Mouse (Mus musculus) intestine, embryonic 15.5 days (tissue): ENCODE measurements around the gene Wars2. TPM values are rescaled to one million over a fixed set of nuclear protein-coding genes. Genes with fewer than 3 reads are reported as not detected.

ENCODE experiments used
- ATAC-seq: fragments of 200-750 bp; cut with Nextera tagmentation; 2 replicates; pipeline ENCODE4 v1.8.0; 2017; ENCODE audit warnings: moderate TSS enrichment, moderate library complexity
- H3K27ac ChIP-seq: fragments of 300-500 bp; sonication (generic); 2 replicates; pipeline ENCODE4 v1.5.1; 2015; ENCODE audit warnings: mild to moderate bottlenecking, inconsistent platforms
- H3K27me3 ChIP-seq: fragments of 300-500 bp; sonication (generic); replicated peaks from 2 replicates; pipeline ENCODE4 v1.6.1; 2015; ENCODE audit warnings: inconsistent platforms
- H3K36me3 ChIP-seq: fragments of 300-500 bp; sonication (generic); 2 replicates; pipeline ENCODE4 v1.6.1; 2015; ENCODE audit warnings: inconsistent platforms
- H3K4me1 ChIP-seq: fragments of 300-500 bp; sonication (generic); replicated peaks from 2 replicates; pipeline ENCODE4 v1.6.1; 2015; ENCODE audit warnings: inconsistent platforms
- H3K4me2 ChIP-seq: fragments of 300-500 bp; sonication (generic); replicated peaks from 2 replicates; pipeline ENCODE4 v1.6.1; 2015; ENCODE audit warnings: mild to moderate bottlenecking, inconsistent platforms
- H3K4me3 ChIP-seq: fragments of 300-500 bp; sonication (generic); replicated peaks from 2 replicates; pipeline ENCODE4 v1.5.1; 2015; ENCODE audit warnings: inconsistent platforms
- H3K9ac ChIP-seq: fragments of 300-500 bp; sonication (generic); 2 replicates; pipeline ENCODE4 v1.6.1; 2015; ENCODE audit warnings: inconsistent platforms
- H3K9me3 ChIP-seq: fragments of 300-500 bp; sonication (generic); 2 replicates; pipeline ENCODE4 v1.6.1; 2016; ENCODE audit warnings: inconsistent platforms
- WGBS: fragments of 180-500 bp; shearing (Covaris S2); methylation state at CpG from one replicate; pipeline ENCODE4 v1.1.7; 2015; 5-methylcytosine and 5-hydroxymethylcytosine counted together
- polyA plus RNA-seq: library from polyadenylated mRNA; unstranded; fragments of >200 nt; fragmentation: Nextera tagmentation; extraction: Ambion mirVana; gene quantifications from 2 replicates; pipeline ENCODE4 v1.2.1, GENCODE M21; 2015

Wars2 gene
- polyA plus RNA-seq, 1 experiment from 2014 or later: 8.5 TPM

DNA sequence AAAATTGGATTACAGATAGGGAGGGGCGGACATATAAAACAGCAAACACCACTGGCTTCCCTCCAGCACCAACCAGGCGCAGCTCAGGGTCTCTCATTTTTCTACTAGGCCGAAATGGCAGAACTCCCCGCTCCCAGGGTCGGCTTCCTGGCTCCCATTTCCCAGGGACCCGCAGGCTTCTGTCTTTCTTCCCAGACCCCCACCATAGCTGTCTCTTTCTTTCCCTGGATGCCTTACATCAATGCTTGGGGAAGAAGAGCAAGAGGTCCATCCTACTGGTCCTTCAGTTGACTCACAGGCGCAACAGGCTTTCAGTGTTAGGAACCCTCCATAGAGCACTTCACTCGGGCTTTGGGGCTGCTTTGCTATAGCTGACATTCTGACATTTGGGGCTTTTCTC is 101.6 kb downstream of the Wars2 start:
- peaks cover 7% of the 10 kb centered on the region for H3K4me1 ChIP-seq
- no peaks in the 10 kb centered on the region for H3K36me3 ChIP-seq
- no peaks in the 10 kb centered on the region for H3K9me3 ChIP-seq
- peaks cover 89% of the 10 kb centered on the region for H3K27me3 ChIP-seq
- no peak overlapping the region for H3K9ac ChIP-seq
- no peak overlapping the region for H3K27ac ChIP-seq
- no peak overlapping the region for H3K4me3 ChIP-seq
- 2% methylated on average over 8 of the region's 8 CpGs for WGBS
- no peak overlapping the region for H3K4me2 ChIP-seq
- no peak for ATAC-seq

DNA sequence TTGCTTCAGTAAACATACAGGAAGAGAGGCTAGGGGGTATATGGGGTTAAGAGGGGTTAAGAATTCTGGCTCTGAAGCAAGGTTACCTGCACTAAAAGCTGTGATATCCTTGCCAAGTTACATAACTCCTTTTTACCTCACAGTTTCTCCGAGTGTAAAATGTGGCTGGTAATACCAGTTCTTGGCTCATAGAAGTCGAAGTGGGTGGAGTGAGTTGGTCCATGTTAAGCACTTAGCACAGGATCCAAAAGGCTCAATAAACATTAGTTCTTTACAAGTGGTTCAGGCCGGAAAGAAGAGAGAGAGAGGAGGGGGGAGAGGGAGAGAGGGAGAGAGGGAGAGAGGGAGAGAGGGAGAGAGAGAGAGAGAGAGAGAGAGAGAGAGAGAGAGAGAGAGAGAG is 104.5 kb downstream of the Wars2 start:
- no peaks in the 10 kb centered on the region for H3K9me3 ChIP-seq
- no peak overlapping the region for H3K27ac ChIP-seq
- peaks cover 87% of the 10 kb centered on the region for H3K27me3 ChIP-seq
- no peak for ATAC-seq
- no peak overlapping the region for H3K4me2 ChIP-seq
- H3K4me1 ChIP-seq: peaks cover 7% of the 10 kb centered on the region
- H3K36me3 ChIP-seq: no peaks in the 10 kb centered on the region
- no peak overlapping the region for H3K4me3 ChIP-seq
- WGBS: 9% methylated on average over 3 of the region's 3 CpGs
- H3K9ac ChIP-seq: no peak overlapping the region

DNA sequence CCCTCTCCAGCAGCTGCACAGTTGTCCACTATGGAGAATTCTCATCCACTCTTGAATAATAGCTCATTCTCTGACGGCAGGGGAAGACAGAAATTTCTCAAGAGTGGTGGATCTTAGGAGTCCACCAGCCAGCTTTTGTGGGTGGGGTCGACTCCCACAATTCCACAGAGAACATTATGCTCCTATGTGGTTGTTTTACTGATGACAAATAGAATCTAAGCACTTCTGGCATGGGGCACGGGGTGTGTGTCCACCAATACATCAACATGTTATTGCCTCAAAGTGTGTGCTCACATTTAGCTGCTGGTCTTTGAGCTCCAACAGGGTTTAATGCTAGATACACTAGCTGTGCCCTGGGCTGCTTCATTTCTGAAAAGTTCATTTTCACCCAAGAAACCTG is 105.8 kb downstream of the Wars2 start:
- H3K4me3 ChIP-seq: no peak overlapping the region
- no peak overlapping the region for H3K4me2 ChIP-seq
- H3K27ac ChIP-seq: no peak overlapping the region
- peaks cover 87% of the 10 kb centered on the region for H3K27me3 ChIP-seq
- H3K36me3 ChIP-seq: no peaks in the 10 kb centered on the region
- ATAC-seq: no peak
- H3K9me3 ChIP-seq: no peaks in the 10 kb centered on the region
- WGBS: 33% methylated on average over 3 of the region's 3 CpGs
- no peak overlapping the region for H3K9ac ChIP-seq
- H3K4me1 ChIP-seq: no peaks in the 10 kb centered on the region

DNA sequence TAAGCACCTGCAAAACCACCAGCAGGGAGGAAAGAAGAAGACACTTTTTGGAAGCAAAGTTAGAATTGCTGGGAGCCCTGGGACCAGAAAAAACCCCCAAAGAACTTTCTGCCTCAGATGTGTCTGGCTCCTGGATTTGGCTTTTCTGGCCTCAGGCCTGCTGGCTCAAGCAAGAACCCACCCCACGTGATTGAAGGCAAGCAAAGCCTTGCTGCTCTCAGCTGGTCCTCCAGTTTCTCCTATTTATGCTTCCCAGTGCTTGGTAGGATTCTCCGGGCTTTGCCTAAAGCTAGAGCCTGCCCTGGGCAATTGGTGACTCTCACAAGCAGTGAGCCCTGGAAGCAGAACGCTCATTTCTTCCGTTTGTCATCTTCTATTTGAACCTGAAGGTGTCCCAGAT is 106.7 kb downstream of the Wars2 start:
- no peak overlapping the region for H3K4me3 ChIP-seq
- H3K9ac ChIP-seq: no peak overlapping the region
- H3K4me1 ChIP-seq: no peaks in the 10 kb centered on the region
- H3K4me2 ChIP-seq: no peak overlapping the region
- H3K27ac ChIP-seq: no peak overlapping the region
- H3K27me3 ChIP-seq: peaks cover 88% of the 10 kb centered on the region
- ATAC-seq: no peak
- 4% methylated on average over 4 of the region's 4 CpGs for WGBS
- no peaks in the 10 kb centered on the region for H3K9me3 ChIP-seq
- H3K36me3 ChIP-seq: no peaks in the 10 kb centered on the region

DNA sequence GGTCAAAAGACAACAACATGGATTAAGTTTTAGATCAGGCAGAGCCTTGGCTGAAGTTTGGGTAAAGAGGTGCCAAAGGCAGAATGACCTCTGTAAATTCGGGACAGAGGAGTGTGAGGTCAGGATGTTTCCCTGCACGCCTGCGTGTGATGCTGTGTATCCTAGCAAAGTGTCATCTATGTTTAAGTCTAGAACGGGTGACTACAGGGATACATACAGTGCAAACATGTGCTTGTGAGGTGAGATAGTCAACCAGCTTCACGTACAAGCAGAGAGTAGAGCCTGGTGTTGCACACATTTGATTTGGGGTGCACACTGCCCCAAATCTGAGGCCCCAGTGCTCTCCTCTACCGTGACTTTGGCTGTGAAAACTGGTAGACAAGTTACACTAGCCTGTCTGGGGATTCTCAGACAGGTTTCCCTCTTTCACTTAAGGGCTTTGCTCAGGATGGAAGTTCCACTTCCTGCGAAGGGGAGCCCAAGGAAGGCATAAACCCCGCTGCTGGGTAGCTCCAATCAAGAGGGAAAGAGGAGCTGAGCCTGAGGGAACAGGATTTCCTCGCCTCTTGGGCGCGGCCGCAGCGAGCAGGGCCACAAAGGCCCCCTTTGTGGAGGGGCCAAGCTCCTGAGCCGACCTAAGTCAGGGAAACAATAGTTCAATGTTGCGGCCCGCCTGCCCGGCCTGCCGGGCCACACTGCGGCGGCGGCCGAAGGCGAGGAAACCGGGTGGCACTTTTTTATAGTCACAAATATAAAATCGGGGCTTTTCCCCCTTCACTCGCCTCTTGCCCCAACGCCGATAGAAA is 107.3 kb downstream of the Wars2 start:
- Histone ChIP-seq H3K9ac (no peak overlapping the region), H3K36me3 (no peaks in the 10 kb centered on the region), H3K27me3 (peaks cover 88% of the 10 kb centered on the region), H3K4me2 (no peak overlapping the region), H3K9me3 (no peaks in the 10 kb centered on the region), H3K4me1 (0 out of 2 replicates have a peak, but pooled peaks cover 2% of the 10 kb centered on the region), H3K27ac (no peak overlapping the region), H3K4me3 (no peak overlapping the region)
- ATAC-seq: no peak
- 2% methylated on average over 28 of the region's 28 CpGs for WGBS

DNA sequence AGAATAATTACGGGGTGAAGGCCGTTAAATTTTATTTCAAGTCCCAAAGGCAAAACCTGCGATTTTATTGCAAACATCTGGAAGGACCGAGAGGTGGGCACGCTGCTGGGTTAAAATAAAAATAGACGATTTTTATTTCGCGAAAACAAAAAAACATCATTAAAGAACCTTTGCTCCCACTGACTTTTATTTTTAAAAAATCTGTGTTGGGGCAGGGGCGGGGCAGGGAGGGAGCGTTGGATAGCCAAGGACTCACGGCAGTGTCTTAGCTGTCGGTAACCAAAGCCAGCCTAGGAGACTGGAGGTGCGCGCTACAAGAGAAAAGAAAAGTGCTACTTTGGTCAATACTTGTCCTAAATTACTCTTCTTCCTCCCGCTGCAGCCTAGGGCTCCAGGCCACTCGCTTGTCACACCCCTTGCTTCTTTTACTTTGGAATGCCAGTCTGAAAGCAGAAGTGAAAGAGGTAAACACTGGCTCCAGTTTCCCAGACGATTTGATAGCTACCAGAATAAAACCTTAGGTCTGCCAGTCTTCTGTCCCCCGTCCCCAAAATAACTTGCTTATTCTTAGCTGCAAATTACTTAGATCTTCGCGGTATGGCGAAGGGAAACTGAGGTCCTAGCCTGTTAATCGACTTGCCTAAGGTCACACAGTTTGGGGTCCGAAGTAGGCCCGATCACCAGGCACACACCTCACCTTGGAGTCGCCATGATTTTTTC is 108.1 kb downstream of the Wars2 start:
- Histone ChIP-seq H3K27me3 (peaks cover 87% of the 10 kb centered on the region), H3K4me2 (no peak overlapping the region), H3K9me3 (no peaks in the 10 kb centered on the region), H3K9ac (no peak overlapping the region), H3K4me1 (peaks cover 9% of the 10 kb centered on the region), H3K27ac (no peak overlapping the region), H3K4me3 (no peak overlapping the region), H3K36me3 (no peaks in the 10 kb centered on the region)
- 2% methylated on average over 25 of the region's 25 CpGs for WGBS
- no peak for ATAC-seq

DNA sequence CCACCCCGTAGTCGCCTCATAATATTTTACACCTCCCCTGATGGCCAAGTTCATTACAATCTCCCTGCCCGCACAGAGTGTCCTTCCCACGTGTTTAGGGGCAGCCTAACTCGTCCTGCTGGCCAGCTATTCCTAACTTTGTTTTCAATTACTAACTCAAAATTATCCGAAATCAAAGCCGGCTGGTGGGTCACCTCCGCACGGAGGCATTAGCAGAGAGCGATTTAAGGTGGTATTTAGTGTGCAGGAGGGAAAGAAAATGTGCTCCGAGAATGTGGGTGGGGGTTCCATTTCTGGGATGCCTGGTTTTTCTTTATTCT is 108.6 kb downstream of the Wars2 start:
- Histone ChIP-seq H3K27ac (no peak overlapping the region), H3K9ac (no peak overlapping the region), H3K27me3 (peaks cover 88% of the 10 kb centered on the region), H3K9me3 (no peaks in the 10 kb centered on the region), H3K4me3 (no peak overlapping the region), H3K4me2 (no peak overlapping the region), H3K4me1 (peaks cover 11% of the 10 kb centered on the region), H3K36me3 (no peaks in the 10 kb centered on the region)
- no peak for ATAC-seq
- WGBS: 2% methylated on average over 11 of the region's 11 CpGs

DNA sequence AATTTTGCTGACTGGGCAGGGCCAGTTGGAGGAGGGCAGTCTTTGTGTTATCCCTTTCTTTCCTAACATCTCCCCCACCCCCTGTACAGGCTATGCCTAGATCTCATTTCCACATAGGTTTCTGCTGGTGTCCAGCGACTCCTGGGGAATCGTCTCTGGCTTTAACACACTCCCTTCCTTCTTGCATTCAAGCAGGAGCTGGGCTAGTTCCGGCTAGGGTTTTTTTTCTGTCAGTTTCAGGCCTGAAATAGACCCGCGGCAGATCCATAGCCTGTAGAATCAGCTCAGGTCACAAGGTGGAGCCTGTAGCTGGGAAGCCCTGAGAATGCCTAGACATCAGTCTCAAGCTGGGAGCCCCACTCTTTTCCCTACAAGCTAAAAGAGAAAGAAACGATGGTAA is 109.0 kb downstream of the Wars2 start:
- Histone ChIP-seq H3K4me3 (no peak overlapping the region), H3K27me3 (peaks cover 88% of the 10 kb centered on the region), H3K9ac (no peak overlapping the region), H3K36me3 (no peaks in the 10 kb centered on the region), H3K9me3 (no peaks in the 10 kb centered on the region), H3K4me1 (peaks cover 11% of the 10 kb centered on the region), H3K4me2 (no peak overlapping the region), H3K27ac (no peak overlapping the region)
- WGBS: under 1% methylated on average over 6 of the region's 6 CpGs
- ATAC-seq: no peak

DNA sequence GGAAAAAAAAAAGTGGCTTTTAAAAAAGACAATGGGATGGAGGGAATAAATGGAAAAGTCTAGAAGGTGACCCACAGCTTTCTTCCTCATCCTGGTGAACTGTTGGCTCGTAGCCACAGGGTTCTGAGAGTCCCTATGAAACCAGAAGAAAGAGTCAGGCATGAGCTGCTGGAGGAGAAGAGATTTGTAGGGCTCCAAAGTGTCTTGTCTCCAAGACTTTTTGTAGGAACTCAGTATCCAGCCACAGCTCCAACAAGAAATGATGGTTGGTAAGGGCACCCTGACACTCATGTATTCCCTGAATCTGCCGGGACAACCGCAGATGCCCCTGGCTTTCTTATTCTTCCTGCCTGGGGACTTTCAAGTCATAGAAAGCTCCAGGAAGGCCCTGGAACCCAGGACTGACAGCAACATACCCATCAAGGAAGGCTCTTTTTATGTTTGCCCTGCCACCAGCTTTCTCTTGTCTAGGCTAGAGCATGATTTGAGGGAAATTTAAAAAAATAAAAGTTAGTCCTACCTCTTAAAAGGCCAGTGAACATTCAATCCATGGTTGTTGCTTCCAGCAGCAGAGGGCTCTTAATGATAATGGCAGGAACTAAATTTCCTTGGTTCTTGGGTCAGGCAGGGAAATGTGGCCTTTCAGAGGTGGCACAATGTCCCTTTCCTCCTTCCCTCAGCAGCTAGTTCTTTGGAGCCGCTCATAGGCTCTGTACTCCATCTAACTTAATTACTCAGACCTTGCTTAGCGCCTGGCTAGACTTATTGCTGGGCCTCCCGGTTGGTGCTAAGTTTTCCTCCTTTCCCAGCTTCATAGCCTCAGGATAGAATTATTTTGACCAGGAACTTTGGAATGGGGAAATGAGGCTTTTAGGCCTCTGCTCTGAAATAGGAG is 110.7 kb downstream of the Wars2 start:
- 13% methylated on average over 6 of the region's 6 CpGs for WGBS
- Histone ChIP-seq H3K27ac (no peak overlapping the region), H3K4me3 (no peak overlapping the region), H3K9me3 (no peaks in the 10 kb centered on the region), H3K9ac (no peak overlapping the region), H3K36me3 (no peaks in the 10 kb centered on the region), H3K27me3 (peaks cover 87% of the 10 kb centered on the region), H3K4me2 (no peak overlapping the region), H3K4me1 (peaks cover 11% of the 10 kb centered on the region)
- ATAC-seq: no peak

DNA sequence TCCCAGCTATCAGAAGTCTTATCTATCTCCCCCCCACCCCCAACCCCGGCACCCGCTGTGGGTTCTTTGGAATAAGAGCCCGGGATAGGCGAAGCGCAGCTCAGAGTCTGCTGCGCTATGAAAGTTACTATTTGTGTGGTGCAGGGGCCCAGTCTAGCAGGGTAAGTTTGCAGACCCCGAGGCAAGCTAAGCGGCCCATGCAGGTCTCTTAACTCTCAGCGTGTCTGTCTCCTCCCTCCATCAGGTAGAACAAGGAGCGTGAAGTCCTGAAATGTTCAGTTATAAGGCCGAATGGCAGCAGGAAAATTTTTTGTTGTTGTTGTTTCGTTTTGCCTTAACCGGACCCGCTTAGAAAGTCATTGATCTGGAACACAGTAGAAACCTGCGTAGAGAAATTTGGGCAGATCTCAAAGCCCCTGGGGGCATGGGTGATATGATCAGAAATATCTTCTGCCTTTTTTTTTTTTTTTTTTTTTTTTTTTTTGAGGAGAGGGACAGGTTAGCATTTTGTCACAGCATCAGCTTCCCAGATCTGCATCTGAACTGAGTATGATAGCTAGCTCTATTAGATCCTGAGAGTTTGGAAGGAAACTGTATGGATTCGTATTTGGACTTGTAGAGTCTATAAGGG is 111.7 kb downstream of the Wars2 start:
- no peak for ATAC-seq
- Histone ChIP-seq H3K4me3 (no peak overlapping the region), H3K9me3 (no peaks in the 10 kb centered on the region), H3K9ac (no peak overlapping the region), H3K4me1 (peaks cover 11% of the 10 kb centered on the region), H3K4me2 (no peak overlapping the region), H3K36me3 (no peaks in the 10 kb centered on the region), H3K27ac (no peak overlapping the region), H3K27me3 (peaks cover 91% of the 10 kb centered on the region)
- 3% methylated on average over 16 of the region's 16 CpGs for WGBS

DNA sequence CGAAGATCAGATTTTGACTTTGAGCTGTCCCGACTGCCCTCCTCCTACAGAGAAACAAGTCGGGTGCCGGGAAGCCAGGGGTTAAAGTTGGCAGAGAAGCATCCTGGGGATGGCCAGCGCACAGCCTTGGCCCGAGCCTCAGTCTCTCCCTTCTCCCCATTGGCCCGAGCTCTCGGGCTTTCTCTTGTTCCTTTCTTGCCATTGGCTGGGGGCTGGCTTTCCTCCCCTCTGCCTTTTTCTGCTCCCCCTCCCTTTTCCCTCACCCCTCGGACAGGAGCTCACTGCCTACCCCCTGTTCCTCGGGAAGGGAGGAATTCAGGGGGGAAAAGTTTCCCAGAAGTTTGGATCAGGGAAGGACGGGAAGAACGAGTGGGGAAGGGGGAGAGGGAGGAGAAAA is 112.2 kb downstream of the Wars2 start:
- Histone ChIP-seq H3K4me2 (peak overlapping the region; percentile 88), H3K9me3 (no peaks in the 10 kb centered on the region), H3K4me3 (peak overlapping the region; percentile 40; the same call in 1 of the 2 replicates), H3K27ac (no peak overlapping the region), H3K4me1 (peaks cover 11% of the 10 kb centered on the region), H3K27me3 (peaks cover 91% of the 10 kb centered on the region), H3K36me3 (no peaks in the 10 kb centered on the region), H3K9ac (no peak overlapping the region)
- no peak for ATAC-seq
- 1% methylated on average over 12 of the region's 12 CpGs for WGBS
